Mouse (Mus musculus): ENCODE results near the gene Olfr346. TPM values are rescaled to one million over a fixed set of nuclear protein-coding genes. Genes with fewer than 3 reads are reported as not detected.

Gene Olfr346
- not detected for polyA plus RNA-seq (2017; shearing (Covaris generic))

GRCm38 (mm10) chr2:36685488-36685887, at the start of gene Olfr346:
Olfr346 (plus strand) TSS chr2:36685788.

DNA sequence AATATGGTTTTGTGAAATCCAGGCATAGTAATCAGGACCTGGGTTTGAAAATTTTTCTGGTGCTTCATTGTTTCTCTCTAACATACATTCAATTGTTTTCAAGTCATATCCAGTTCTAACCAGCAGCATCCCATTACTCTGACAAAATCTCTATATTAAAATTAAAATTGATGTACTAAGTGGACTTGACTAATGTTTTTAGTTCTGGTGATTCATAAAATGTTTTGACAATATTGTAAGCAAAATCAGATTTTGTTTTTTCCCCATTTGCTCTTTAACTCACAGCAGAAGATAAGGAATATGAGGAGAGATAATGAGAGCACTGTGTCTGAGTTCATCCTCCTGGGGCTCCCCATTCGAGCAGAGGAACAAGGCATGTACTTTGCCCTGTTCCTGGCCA, 45.8 kb upstream of the Olfr346 start, which contains the start of gene Olfr345:
Gene Olfr345 (plus strand): TSS at position 301 of the 400 bp plus-strand sequence.

DNA sequence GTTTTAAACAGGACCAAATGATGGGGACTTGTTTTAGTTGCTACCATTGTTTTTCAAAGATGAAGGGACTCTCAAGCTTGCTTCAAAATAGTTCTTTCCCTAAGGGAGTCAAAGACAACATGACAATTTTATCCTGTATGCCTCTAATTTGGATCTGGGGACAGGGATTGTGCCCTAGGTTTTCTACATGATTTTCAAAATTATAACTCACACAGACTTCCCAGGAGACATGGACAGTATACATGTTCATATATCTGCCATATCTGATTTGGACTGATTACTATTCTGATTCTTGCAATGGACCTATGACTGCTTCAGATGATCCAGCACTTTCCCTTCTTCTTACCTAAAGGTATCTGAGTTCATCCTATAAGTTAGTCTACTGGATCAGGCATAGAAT, 46.0 kb downstream of the Olfr346 start, which contains the start of gene Olfr347:
Gene Olfr347 (plus strand): TSS at position 301 of the 400 bp plus-strand sequence.

Other genes with a start within 250 kb of the Olfr346 start
- not detected for gene Olfr340, start 233.2 kb upstream of the Olfr346 start, polyA plus RNA-seq (2017; shearing (Covaris generic))
- gene Olfr341, start 203.3 kb upstream of the Olfr346 start, polyA plus RNA-seq (2017; shearing (Covaris generic)) = not detected
- gene Olfr342, start 160.8 kb upstream of the Olfr346 start, polyA plus RNA-seq (2017; shearing (Covaris generic)) = not detected
- not detected for gene Olfr344, start 119.1 kb upstream of the Olfr346 start, polyA plus RNA-seq (2017; shearing (Covaris generic))
- gene Olfr345, start 45.7 kb upstream of the Olfr346 start, polyA plus RNA-seq (2017; shearing (Covaris generic)) = not detected
- not detected for gene Olfr347, start 46.1 kb downstream of the Olfr346 start, polyA plus RNA-seq (2017; shearing (Covaris generic))
- gene Olfr348, start 98.5 kb downstream of the Olfr346 start, polyA plus RNA-seq (2017; shearing (Covaris generic)) = not detected
- not detected for gene Olfr50, start 104.8 kb downstream of the Olfr346 start, polyA plus RNA-seq (2017; shearing (Covaris generic))
- not detected for gene Olfr3, start 131.2 kb downstream of the Olfr346 start, polyA plus RNA-seq (2017; shearing (Covaris generic))
- gene Olfr350, start 160.5 kb downstream of the Olfr346 start, polyA plus RNA-seq (2017; shearing (Covaris generic)) = not detected
- not detected for gene Olfr351, start 176.9 kb downstream of the Olfr346 start, polyA plus RNA-seq (2017; shearing (Covaris generic))
- gene Olfr352, start 182.7 kb downstream of the Olfr346 start, polyA plus RNA-seq (2017; shearing (Covaris generic)) = not detected
- gene Olfr353, start 207.1 kb downstream of the Olfr346 start, polyA plus RNA-seq (2017; shearing (Covaris generic)) = not detected
- gene Olfr354, start 219.9 kb downstream of the Olfr346 start, polyA plus RNA-seq (2017; shearing (Covaris generic)) = not detected
- gene Olfr355, start 243.1 kb downstream of the Olfr346 start, polyA plus RNA-seq (2017; shearing (Covaris generic)) = not detected